Mouse (Mus musculus) testis, postnatal 10 days (tissue): Measurements from ENCODE around the gene Plscr1.

Source experiments
- DNase-seq: peaks from one replicate; pipeline ENCODE4 v3.0.0; 2021; ENCODE audit warnings: low spot score

Gene Plscr1

DNA sequence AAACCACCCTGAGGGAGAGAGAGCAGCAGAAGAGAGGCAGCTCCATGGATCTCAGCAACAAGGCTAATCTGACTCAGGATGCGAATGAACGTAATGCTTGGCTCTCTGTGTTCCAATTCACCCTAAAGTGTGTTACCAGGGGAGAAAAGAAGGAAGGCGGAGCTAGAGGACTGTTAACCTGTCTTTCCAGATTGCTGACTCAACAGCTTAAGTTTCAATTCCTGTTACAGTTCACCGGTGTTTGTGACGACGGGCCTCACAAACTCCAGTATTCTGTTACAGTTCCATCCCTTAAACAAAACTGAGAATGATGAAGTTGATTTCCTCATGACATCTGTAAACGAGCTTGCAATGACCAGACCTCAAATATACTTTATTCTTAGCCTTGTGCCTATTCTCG is 55.5 kb downstream of the Plscr1 start:
- DNase-seq: no peak

DNA sequence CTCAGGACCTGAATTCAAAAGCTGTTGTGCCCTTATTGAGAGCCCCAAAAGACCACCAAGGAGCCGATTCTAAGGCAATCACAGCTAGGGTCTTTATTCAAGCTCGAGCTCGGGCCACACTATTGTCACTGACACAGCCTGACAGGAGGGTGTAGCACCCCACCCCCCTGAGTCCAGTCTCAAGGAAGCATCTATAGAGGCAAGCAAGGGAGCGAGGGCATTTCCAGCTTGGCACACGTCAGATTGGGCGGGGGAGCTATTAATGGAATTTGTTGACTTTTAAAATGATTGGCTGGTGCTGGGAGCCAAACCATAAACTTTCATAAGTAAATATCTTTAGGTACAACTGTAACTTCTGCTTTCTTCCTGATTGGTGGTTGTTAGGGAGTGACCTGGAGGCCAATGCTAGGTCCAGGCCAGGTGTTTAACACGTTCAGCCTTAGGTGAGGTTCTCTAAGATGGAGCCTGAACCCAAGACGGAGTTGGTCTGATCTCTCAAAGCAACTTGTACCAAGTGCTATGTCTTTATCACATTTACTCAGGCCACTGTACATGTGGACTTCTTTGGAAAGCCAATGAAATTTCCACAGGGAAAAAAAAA is 56.2 kb downstream of the Plscr1 start:
- no peak for DNase-seq

- no peak for DNase-seq
Observed at GRCm38 (mm10) chr9:92309077-92309476, 59.5 kb downstream of the Plscr1 start, which contains the start of gene 1700057G04Rik. Gene 1700057G04Rik (plus strand): TSS chr9:92309377.

- no peak for DNase-seq
Observed at GRCm38 (mm10) chr9:92316791-92317190, 67.2 kb downstream of the Plscr1 start.
